Mouse (Mus musculus) myocyte (in vitro differentiated cells): ENCODE data around the gene Bag1. TPM values are rescaled to one million over a fixed set of nuclear protein-coding genes. Genes with fewer than 3 reads are reported as not detected.

Experiments
- H3K27me3 ChIP-seq: one replicate; pipeline ENCODE4 v1.6.1; 2011; ENCODE audit not compliant: control insufficient read depth, insufficient read depth, insufficient read length
- H3K36me3 ChIP-seq: one replicate; pipeline ENCODE4 v1.6.1; 2011; ENCODE audit not compliant: control insufficient read depth, insufficient read depth
- H3K4me2 ChIP-seq: one replicate; pipeline ENCODE4 v1.6.1; 2011; ENCODE audit warnings: low read depth, control low read depth
- H3K4me3 ChIP-seq: one replicate; pipeline ENCODE4 v1.5.1; 2011; ENCODE audit warnings: mild to moderate bottlenecking, control low read depth, moderate library complexity
- H3K79me2 ChIP-seq: one replicate; pipeline ENCODE4 v1.6.1; 2011; ENCODE audit not compliant: control insufficient read depth, insufficient read depth
- H3ac ChIP-seq: one replicate; pipeline ENCODE4 v1.6.1; 2011; ENCODE audit not compliant: control insufficient read depth, insufficient read length
- CEBPB ChIP-seq: IDR thresholded peaks from 2 replicates; pipeline ENCODE4 v1.6.1; 2011; ENCODE audit warnings: mild to moderate bottlenecking, moderate library complexity; ENCODE audit not compliant: poor library complexity, insufficient read depth, severe bottlenecking
- E2F4 ChIP-seq: IDR thresholded peaks from one replicate; pipeline ENCODE4 v1.6.1; 2011; ENCODE audit warnings: mild to moderate bottlenecking, control low read depth, moderate library complexity; ENCODE audit not compliant: insufficient read depth
- MAX ChIP-seq: IDR thresholded peaks from one replicate; pipeline ENCODE4 v1.6.1; 2011; ENCODE audit warnings: low read depth, mild to moderate bottlenecking, control low read depth
- MYOD1 ChIP-seq, 3 experiments: IDR thresholded peaks; one replicate each; pipeline ENCODE4 v1.6.1; 2011; ENCODE audit warnings: control low read depth in 2 of 3, low read depth in 2 of 3, mild to moderate bottlenecking in 2 of 3, moderate library complexity in 1 of 3; ENCODE audit not compliant: insufficient read length in 2 of 3, control insufficient read depth in 1 of 3
- MYOG ChIP-seq, 3 experiments: IDR thresholded peaks; one replicate each; pipeline ENCODE4 v1.6.1; 2011; ENCODE audit warnings: control low read depth in 2 of 3, low read depth in 2 of 3, mild to moderate bottlenecking in 2 of 3; ENCODE audit not compliant: insufficient read length in 2 of 3, control insufficient read depth in 1 of 3, insufficient read depth in 1 of 3
- POLR2A ChIP-seq: IDR thresholded peaks from one replicate; pipeline ENCODE4 v1.6.1; 2011; ENCODE audit warnings: low read depth, mild to moderate bottlenecking, control low read depth, moderate library complexity; ENCODE audit not compliant: insufficient read length
- POLR2AphosphoS2 ChIP-seq: IDR thresholded peaks from one replicate; pipeline ENCODE4 v1.6.1; 2011; ENCODE audit warnings: low read depth, control low read depth; ENCODE audit not compliant: insufficient read length
- REST ChIP-seq: IDR thresholded peaks from one replicate; pipeline ENCODE4 v1.6.1; 2011; ENCODE audit warnings: mild to moderate bottlenecking, control low read depth, moderate library complexity; ENCODE audit not compliant: insufficient read depth, insufficient read length
- SRF ChIP-seq: IDR thresholded peaks from one replicate; pipeline ENCODE4 v1.6.1; 2011; ENCODE audit warnings: low read depth; ENCODE audit not compliant: control insufficient read depth, insufficient read length
- TCF12 ChIP-seq: IDR thresholded peaks from one replicate; pipeline ENCODE4 v1.6.1; 2011; ENCODE audit warnings: mild to moderate bottlenecking, control low read depth; ENCODE audit not compliant: poor library complexity, insufficient read depth, severe bottlenecking
- TCF3 ChIP-seq: IDR thresholded peaks from one replicate; pipeline ENCODE4 v1.6.1; 2011; ENCODE audit warnings: low read depth, control low read depth; ENCODE audit not compliant: insufficient read length
- USF1 ChIP-seq: IDR thresholded peaks from one replicate; pipeline ENCODE4 v1.6.1; 2011; ENCODE audit warnings: low read depth, mild to moderate bottlenecking, control low read depth, moderate library complexity
- polyA plus RNA-seq: library from polyadenylated mRNA; unstranded; fragments of >200 nt; fragmentation: generic; extraction: Trizol; gene quantifications from one replicate; pipeline ENCODE4 v1.2.1, GENCODE M21; 2012; ENCODE audit warnings: missing spikeins

Bag1 gene
- polyA plus RNA-seq = 330 TPM

GRCm38 (mm10) chr4:40948160-40948708 is at the start of gene Bag1, which contains the start of gene Chmp5:
Bag1 (minus strand) TSS chr4:40948294.
Chmp5 (plus strand) TSS chr4:40948407.
- Histone ChIP-seq H3K4me2 (peak within 1 kb of the TSS; percentile 82), H3K4me3 (peak within 1 kb of the TSS; percentile 61), H3K36me3 (peaks cover 34% of the 10 kb centered on the region), H3K79me2 (peaks cover 43% of the 10 kb centered on the region), H3ac (peak within 1 kb of the TSS; percentile 80), H3K27me3 (no peaks in the 10 kb centered on the region)
- TF ChIP-seq E2F4 (no peak), REST (no peak), POLR2A (peak; percentile 98), SRF (peak; percentile 41), POLR2AphosphoS2 (peak; percentile 92)

GRCm38 (mm10) chr4:40996302-40996701 is 48.2 kb upstream of the Bag1 start:
- H3K27me3 ChIP-seq = no peaks in the 10 kb centered on the region
- TF ChIP-seq MYOG (IDR thresholded peaks at IDR 0.05; ENCODE audit: control insufficient read depth in 1 of 3, insufficient read depth in 1 of 3, insufficient read length in 2 of 3, low read depth in 2 of 3) (no peak), USF1 (no peak), TCF12 (no peak), MYOD1 (IDR thresholded peaks at IDR 0.05; ENCODE audit: control insufficient read depth in 1 of 3, insufficient read length in 2 of 3, low read depth in 2 of 3) (no peak), POLR2AphosphoS2 (no peak)
- no peaks in the 10 kb centered on the region for H3K79me2 ChIP-seq
- peaks cover 81% of the 10 kb centered on the region for H3K36me3 ChIP-seq
- H3K4me2 ChIP-seq = no peak overlapping the region
- no peak overlapping the region for H3K4me3 ChIP-seq
- no peak overlapping the region for H3ac ChIP-seq

- peaks cover 76% of the 10 kb centered on the region for H3K36me3 ChIP-seq
- no peak for TF ChIP-seq POLR2A
- no peak for TF ChIP-seq MYOD1 (IDR thresholded peaks at IDR 0.05; ENCODE audit: control insufficient read depth in 1 of 3, insufficient read length in 2 of 3, low read depth in 2 of 3)
- TF ChIP-seq CEBPB = no peak
- TF ChIP-seq E2F4 = no peak
- no peak for TF ChIP-seq TCF3
- no peak overlapping the region for H3ac ChIP-seq
- no peaks in the 10 kb centered on the region for H3K79me2 ChIP-seq
- no peak overlapping the region for H3K4me3 ChIP-seq
- H3K4me2 ChIP-seq = no peak overlapping the region
- no peaks in the 10 kb centered on the region for H3K27me3 ChIP-seq
Measured at GRCm38 (mm10) chr4:40989633-40990032, 41.5 kb upstream of the Bag1 start.

GRCm38 (mm10) chr4:40983686-40984085 is 35.6 kb upstream of the Bag1 start:
- Histone ChIP-seq H3K79me2 (peaks cover 10% of the 10 kb centered on the region), H3K27me3 (no peaks in the 10 kb centered on the region), H3K4me3 (no peak overlapping the region), H3K36me3 (peaks cover 57% of the 10 kb centered on the region), H3K4me2 (no peak overlapping the region), H3ac (no peak overlapping the region)
- no peak for TF ChIP-seq E2F4
- TF ChIP-seq SRF = no peak
- no peak for TF ChIP-seq TCF3
- TF ChIP-seq TCF12 = no peak
- no peak for TF ChIP-seq POLR2AphosphoS2
- no peak for TF ChIP-seq MYOG (IDR thresholded peaks at IDR 0.05; ENCODE audit: control insufficient read depth in 1 of 3, insufficient read depth in 1 of 3, insufficient read length in 2 of 3, low read depth in 2 of 3)
- no peak for TF ChIP-seq POLR2A
- TF ChIP-seq MYOD1 (IDR thresholded peaks at IDR 0.05; ENCODE audit: control insufficient read depth in 1 of 3, insufficient read length in 2 of 3, low read depth in 2 of 3) = no peak
- no peak for TF ChIP-seq CEBPB

GRCm38 (mm10) chr4:40982486-40982885 is 34.4 kb upstream of the Bag1 start:
- TF ChIP-seq MAX (no peak), TCF12 (no peak), CEBPB (no peak), USF1 (no peak), REST (no peak), POLR2AphosphoS2 (no peak), POLR2A (no peak), SRF (no peak), E2F4 (no peak), MYOD1 (IDR thresholded peaks at IDR 0.05; ENCODE audit: control insufficient read depth in 1 of 3, insufficient read length in 2 of 3, low read depth in 2 of 3) (no peak), MYOG (IDR thresholded peaks at IDR 0.05; ENCODE audit: control insufficient read depth in 1 of 3, insufficient read depth in 1 of 3, insufficient read length in 2 of 3, low read depth in 2 of 3) (no peak), TCF3 (no peak)
- Histone ChIP-seq H3ac (no peak overlapping the region), H3K79me2 (peaks cover 21% of the 10 kb centered on the region), H3K36me3 (peaks cover 55% of the 10 kb centered on the region), H3K4me2 (peak overlapping the region; percentile 19), H3K27me3 (no peaks in the 10 kb centered on the region), H3K4me3 (no peak overlapping the region)
